Mouse (Mus musculus) telencephalon, adult 2 months (tissue): ENCODE measurements at regions not wholly inside any gene's neighbourhood (a gene's known extent, or its start where the extent isn't known, plus 50 kb on each side); places are given as distances from the start of the nearest gene placed in this dataset.

ENCODE experiments used
- DNase-seq: peaks from one replicate; pipeline ENCODE4 v3.0.0-alpha.2; 2011; ENCODE audit warnings: low read depth, low spot score

- DNase-seq: peak; percentile 6
Observed at GRCm38 (mm10) chr7:72027006-72027405, 279.4 kb downstream of the Mctp2 start.

DNA sequence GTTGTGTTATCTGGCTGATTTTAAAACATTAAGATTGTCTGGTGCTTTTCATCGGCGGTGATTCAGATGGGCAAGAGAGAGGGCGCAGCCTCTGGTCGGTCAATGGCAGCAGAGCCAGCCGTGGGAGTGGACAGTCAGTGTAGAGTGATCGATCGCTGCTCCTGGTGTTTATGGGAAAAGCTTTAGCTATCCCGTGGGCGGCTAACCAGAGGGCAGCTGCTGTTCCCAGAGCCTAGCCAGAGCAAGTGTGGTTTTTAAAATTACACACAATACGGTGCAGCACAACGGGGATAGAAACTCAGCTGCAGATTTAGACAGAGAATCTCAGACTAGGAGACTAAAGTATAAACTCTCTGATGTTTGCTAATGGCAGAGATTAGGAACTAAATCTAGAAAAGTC is 297.3 kb downstream of the Mctp2 start:
- no peak for DNase-seq

DNA sequence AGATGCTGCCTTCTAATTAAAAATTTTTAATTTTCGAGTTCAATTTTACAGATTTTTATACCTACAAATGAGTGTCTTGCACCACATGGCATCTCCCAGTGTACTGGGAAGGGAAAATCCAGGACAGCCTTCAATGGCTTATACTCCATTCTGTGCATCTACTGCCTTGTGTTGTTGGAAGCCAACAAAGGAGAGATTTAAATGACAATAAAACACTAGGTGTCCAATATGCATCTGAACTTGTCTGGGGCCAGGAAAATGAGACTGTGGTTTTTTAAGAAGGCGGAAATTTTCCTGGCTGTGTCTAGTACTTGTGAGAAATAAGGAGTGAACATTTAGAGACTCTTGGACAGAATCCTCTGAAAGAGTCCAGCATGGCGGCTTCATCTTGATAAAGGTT is 302.1 kb downstream of the Mctp2 start:
- DNase-seq: no peak

- DNase-seq: no peak
Observed at GRCm38 (mm10) chr7:71992526-71992925, 313.9 kb downstream of the Mctp2 start.

DNA sequence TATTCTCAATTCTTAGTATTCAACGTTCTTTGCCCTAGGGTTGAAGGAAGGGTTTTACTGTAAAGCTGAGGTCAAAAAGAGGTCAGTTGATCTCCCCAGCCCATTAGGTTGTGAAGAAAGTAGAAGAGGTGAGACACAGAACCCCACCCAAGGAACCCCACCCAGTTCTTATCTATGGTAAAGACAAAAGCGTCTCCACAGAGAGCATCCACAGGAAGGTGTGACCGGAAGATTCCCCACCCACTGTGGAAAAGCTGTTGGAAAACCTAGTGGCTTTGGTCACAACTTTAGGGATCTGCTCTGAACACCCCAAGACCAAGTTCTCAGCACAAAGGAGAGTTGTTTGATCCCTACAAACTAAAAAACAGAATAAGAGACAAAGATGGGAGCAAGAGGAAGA is 314.6 kb downstream of the Mctp2 start:
- no peak for DNase-seq

DNA sequence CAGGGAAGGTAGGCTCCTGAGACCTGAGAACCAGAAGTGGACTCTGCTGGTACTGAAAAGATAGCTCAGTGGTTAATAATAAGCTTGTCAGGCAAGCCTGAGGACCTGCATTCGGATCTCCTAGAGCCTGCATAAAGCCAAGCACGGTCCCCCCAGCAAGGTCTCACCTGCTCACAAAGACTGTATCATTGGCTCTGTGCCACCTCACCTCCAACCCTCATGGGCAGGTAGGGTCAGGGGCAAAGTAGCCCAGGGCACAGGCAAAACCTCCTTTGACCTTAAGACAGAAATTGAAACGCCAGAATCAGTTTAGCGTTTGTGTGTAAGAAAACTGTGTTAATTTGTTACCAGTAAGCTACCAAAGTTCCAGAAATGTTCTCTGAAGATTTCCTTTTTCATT is 315.2 kb downstream of the Mctp2 start:
- no peak for DNase-seq

DNA sequence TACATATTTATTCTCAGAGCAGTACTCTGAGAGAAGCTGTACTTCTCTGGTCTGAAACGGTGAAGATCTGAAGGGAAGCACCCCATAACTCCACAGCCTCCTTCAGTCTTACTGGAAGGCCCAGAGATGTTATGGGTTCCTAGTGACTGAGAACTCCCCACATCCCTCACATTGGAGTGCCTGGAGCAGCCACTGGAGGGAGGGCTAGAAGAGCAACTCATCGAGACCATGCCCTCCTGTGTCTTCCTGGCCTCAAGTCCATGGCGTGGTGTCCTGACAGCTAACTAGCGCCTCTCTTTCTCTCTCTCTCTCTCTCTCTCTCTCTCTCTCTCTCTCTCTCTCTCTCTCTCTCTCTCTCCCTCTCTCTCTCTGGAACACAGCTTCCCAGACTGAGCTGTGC is 340.4 kb downstream of the Mctp2 start:
- DNase-seq: no peak

DNA sequence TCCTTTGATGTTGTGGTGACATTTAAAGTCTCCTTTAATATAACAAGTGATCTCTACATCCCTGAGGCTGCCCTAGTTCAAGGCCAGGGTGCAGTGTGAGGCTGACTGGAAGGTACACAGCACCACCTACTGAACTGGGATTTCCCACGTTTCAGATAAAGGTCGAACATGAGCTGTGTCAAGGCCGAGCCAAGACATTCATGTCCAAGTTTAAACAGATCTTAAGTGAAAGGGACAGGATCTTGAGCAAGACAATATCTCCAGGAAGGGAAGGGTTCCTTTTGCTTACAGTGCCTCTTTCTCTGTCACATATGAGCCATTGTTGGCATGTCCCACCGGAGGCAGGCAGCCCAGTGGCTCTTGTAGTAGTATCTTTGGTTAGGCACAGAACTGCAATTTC is 343.0 kb downstream of the Mctp2 start:
- no peak for DNase-seq

DNA sequence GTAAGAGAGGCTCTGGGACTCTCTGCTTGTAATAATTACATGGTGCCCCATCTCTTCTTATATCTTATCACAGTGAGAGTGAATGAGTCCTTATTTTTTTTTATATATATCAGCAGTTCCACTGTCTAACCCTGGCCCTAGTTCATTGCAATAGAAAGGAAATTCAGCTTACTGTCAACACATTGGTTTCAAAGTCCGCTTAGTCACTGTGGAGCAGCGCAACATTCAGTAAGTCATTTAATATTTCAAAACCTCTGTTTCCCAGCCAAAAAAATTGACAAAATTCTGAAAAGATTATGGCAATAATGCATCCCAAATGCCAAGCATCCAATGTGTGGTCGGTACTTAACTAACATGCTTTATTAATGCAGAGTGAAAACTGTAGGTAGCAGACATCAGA is 343.6 kb downstream of the Mctp2 start:
- DNase-seq: no peak

DNA sequence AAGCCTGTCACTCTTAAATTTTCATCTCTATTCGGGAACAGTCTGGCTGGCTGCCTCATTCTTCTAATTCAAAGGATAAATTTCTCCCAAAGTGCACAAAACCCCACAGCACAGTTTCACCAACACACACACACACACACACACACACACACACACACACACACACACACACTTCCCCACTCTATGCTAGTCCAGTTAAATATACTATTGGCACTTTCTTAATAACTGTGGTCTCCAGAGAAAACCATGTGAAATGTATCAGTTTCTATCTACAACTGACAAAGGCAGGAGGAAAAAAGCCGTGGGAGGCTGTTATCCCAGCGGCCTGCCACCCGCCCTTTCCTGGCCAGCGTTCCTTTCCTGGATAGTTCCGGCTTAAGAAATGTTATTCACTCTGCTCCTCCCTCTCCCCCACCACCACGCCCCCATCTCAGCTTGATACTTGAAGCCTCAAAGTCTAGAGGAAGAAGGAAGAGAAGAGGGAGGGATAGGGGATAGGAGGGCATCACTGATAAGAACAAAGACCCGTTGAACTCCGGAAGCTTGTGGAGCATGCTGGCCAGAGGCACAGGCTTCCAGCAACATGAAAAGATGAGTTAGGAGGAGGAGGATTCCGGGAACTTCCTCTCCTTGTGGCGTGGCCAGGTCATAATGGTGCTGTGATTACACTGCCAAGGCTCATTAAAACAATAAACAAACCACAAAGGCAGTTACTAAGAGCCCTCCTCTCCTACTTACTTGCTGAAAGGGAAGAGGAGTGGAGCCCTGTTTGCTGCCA is 345.8 kb downstream of the Mctp2 start:
- no peak for DNase-seq

DNA sequence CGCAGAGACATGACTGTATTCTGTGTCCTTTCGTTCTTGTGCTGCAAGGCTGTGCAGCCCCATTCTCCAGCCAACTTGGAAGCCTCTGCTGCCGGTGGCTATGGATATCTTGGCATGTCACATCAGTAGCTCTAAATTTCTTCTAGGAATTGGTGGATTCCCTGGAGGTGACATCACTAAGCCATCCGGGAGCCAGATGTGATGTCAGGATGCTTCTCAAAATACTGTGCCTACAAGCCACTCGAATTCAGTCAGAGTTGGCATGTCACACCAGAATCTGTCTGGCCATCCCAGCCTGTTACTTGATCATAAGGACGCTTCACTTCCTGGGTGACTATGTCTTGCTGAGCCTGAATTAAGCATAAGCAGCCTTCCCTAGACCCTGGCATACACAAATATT is 359.9 kb downstream of the Mctp2 start:
- no peak for DNase-seq

DNA sequence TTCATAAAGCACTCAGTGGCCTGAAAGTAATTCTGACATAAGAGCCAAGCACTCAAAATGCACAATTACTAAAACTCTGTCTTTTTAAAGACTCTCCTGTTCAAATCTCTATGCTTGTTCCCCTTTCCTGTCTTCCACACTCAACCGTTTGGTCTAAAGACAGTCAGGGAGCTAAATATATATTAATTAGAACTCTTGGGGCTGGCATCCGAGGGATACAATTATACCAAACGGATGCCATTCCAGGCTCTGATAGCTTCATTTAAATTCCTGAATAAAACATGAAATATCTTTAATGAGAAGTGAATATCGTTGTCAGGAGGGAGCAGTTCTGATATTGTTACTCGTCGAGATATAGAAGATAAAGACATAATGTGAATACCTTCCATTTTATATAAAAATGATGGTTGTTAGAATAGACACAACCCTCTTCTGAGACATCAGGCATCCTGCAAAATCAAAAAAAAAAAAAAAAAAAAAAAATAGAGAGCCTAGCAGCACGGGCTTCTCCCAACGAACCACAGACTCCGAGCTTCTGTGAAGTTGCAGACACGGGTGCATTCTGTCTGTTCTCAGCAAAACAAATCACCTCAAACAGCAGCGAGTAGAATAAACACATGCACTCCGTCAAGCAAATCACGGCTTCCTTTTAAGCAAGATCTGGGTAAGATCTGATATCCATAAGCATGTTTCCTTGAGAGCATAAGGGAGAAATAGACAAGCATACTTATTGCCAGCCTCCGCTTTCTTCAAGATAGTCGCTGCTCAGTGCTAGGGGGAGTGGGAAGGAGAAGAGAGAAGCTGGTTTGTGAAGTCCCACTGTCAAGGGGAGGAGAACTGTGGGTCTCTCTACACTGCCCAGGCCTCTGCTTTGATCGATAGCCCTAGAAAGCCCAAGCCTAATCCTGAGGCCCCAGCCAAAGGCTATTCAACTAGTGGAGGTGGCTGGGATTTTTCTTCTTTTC is 363.0 kb downstream of the Mctp2 start:
- no peak for DNase-seq

GRCm38 (mm10) chr7:71937731-71938130 is 368.7 kb downstream of the Mctp2 start:
- DNase-seq: no peak

DNA sequence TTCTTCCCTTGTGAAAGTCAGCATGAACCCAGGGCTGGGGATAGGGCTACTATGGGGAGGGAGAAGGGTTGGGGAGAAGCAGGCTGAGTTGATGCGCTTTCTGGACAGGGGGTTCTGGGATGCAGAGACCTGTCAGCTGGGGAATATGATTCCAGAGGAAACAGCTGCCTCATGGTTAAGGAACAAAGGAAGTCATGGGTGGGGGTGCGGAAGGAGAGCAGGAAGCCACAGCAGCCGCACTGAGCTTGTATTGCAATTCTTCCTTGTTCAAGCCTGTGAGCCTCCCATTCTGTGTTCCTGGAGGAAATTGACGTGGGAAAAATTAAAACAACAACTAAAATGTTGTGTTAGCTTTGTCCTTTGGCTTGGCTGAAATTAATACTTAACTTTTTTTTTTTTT is 369.7 kb downstream of the Mctp2 start:
- DNase-seq: no peak
